Mouse (Mus musculus) hindbrain, embryonic 13.5 days (tissue): Measurements from ENCODE around the gene Gm20388. TPM values are rescaled to one million over a fixed set of nuclear protein-coding genes. Genes with fewer than 3 reads are reported as not detected.

ENCODE experiments used
- ATAC-seq: fragments of 200-750 bp; cut with Nextera tagmentation; 2 replicates; pipeline ENCODE4 v1.8.0; 2017; ENCODE audit warnings: moderate TSS enrichment; ENCODE audit not compliant: low FRiP score
- H3K27ac ChIP-seq: fragments of 300-500 bp; sonication (generic); 2 replicates; pipeline ENCODE4 v1.5.1; 2015; ENCODE audit warnings: inconsistent platforms, mild to moderate bottlenecking, moderate library complexity
- H3K27me3 ChIP-seq: fragments of 300-500 bp; sonication (generic); 2 replicates; pipeline ENCODE4 v1.6.1; 2015; ENCODE audit warnings: mild to moderate bottlenecking, inconsistent platforms
- H3K36me3 ChIP-seq: fragments of 300-500 bp; sonication (generic); 2 replicates; pipeline ENCODE4 v1.6.1; 2015; ENCODE audit warnings: mild to moderate bottlenecking, inconsistent platforms
- H3K4me1 ChIP-seq: fragments of 300-500 bp; sonication (generic); replicated peaks from 2 replicates; pipeline ENCODE4 v1.6.1; 2015; ENCODE audit warnings: inconsistent platforms
- H3K4me2 ChIP-seq: fragments of 300-500 bp; sonication (generic); 2 replicates; pipeline ENCODE4 v1.6.1; 2015; ENCODE audit warnings: inconsistent platforms, mild to moderate bottlenecking, moderate library complexity
- H3K4me3 ChIP-seq: fragments of 300-500 bp; sonication (generic); 2 replicates; pipeline ENCODE4 v1.5.1; 2015; ENCODE audit warnings: mild to moderate bottlenecking, inconsistent platforms
- H3K9ac ChIP-seq: fragments of 300-500 bp; sonication (generic); 2 replicates; pipeline ENCODE4 v1.6.1; 2015; ENCODE audit warnings: mild to moderate bottlenecking, inconsistent platforms
- H3K9me3 ChIP-seq: fragments of 300-500 bp; sonication (generic); 2 replicates; pipeline ENCODE4 v1.6.1; 2016; ENCODE audit warnings: inconsistent platforms
- WGBS: fragments of 180-500 bp; shearing (Covaris S2); methylation state at CpG from one replicate; pipeline ENCODE4 v1.1.7; 2015; 5-methylcytosine and 5-hydroxymethylcytosine counted together
- polyA plus RNA-seq: library from polyadenylated mRNA; unstranded; fragments of >200 nt; fragmentation: Nextera tagmentation; extraction: Ambion mirVana; gene quantifications from 2 replicates; pipeline ENCODE4 v1.2.1, GENCODE M21; 2015

The Gm20388 gene
- 1.9 and 4.1 TPM in 2 replicates for polyA plus RNA-seq

GRCm38 (mm10) chr8:119910547-119911257 lies at the start of gene Gm20388:
Gene Gm20388, plus strand, starts transcription at chr8:119910841.
- Histone ChIP-seq H3K36me3 (no peaks in the 10 kb centered on the region), H3K27ac (peak within 1 kb of the TSS; percentile 95), H3K4me1 (peaks cover 44% of the 10 kb centered on the region), H3K4me3 (peak within 1 kb of the TSS; percentile 86), H3K9ac (peak within 1 kb of the TSS; percentile 90), H3K4me2 (peak within 1 kb of the TSS; percentile 81), H3K9me3 (no peaks in the 10 kb centered on the region), H3K27me3 (peaks cover 3% of the 10 kb centered on the region; the same call in 1 of the 2 replicates)
- peak; percentile 95 for ATAC-seq
- under 1% methylated on average over 85 of the region's 97 CpGs for WGBS

- H3K36me3 ChIP-seq = no peaks in the 10 kb centered on the region
- H3K4me3 ChIP-seq = peak within 1 kb of the TSS; percentile 76
- H3K4me2 ChIP-seq = peak within 1 kb of the TSS; percentile 87
- H3K27me3 ChIP-seq = peaks cover 4% of the 10 kb centered on the region; the same call in 1 of the 2 replicates
- H3K9me3 ChIP-seq = no peaks in the 10 kb centered on the region
- H3K9ac ChIP-seq = peak within 1 kb of the TSS; percentile 88
- 2% methylated on average over 35 of the region's 35 CpGs for WGBS
- H3K27ac ChIP-seq = peak within 1 kb of the TSS; percentile 55; the same call in 1 of the 2 replicates
- H3K4me1 ChIP-seq = peaks cover 15% of the 10 kb centered on the region
- peak; percentile 96 for ATAC-seq
These were observed 48.8 kb upstream of the Gm20388 start, which contains the start of gene Klhl36 for GRCm38 (mm10) chr8:119861706-119862389. Gene Klhl36, plus strand, starts transcription at chr8:119862266.

GRCm38 (mm10) chr8:119862390-119862734 lies 48.3 kb upstream of the Gm20388 start:
- H3K9ac ChIP-seq = peak overlapping the region; percentile 88
- H3K27ac ChIP-seq = peak overlapping the region; percentile 55; the same call in 1 of the 2 replicates
- H3K27me3 ChIP-seq = peaks cover 4% of the 10 kb centered on the region; the same call in 1 of the 2 replicates
- H3K4me3 ChIP-seq = peak overlapping the region; percentile 76
- H3K4me2 ChIP-seq = peak overlapping the region; percentile 87
- H3K9me3 ChIP-seq = no peaks in the 10 kb centered on the region
- no peak for ATAC-seq
- peaks cover 15% of the 10 kb centered on the region for H3K4me1 ChIP-seq
- 2% methylated on average over 19 of the region's 19 CpGs for WGBS
- no peaks in the 10 kb centered on the region for H3K36me3 ChIP-seq

GRCm38 (mm10) chr8:119862749-119863148 lies 47.9 kb upstream of the Gm20388 start:
- Histone ChIP-seq H3K4me3 (peak overlapping the region; percentile 76), H3K36me3 (no peaks in the 10 kb centered on the region), H3K4me1 (peaks cover 15% of the 10 kb centered on the region), H3K27ac (peak overlapping the region; percentile 55; the same call in 1 of the 2 replicates), H3K4me2 (peak overlapping the region; percentile 87), H3K9ac (peak overlapping the region; percentile 88), H3K9me3 (no peaks in the 10 kb centered on the region), H3K27me3 (peaks cover 4% of the 10 kb centered on the region; the same call in 1 of the 2 replicates)
- 6% methylated on average over 6 of the region's 6 CpGs for WGBS
- no peak for ATAC-seq

- Histone ChIP-seq H3K27ac (no peak overlapping the region), H3K4me1 (no peaks in the 10 kb centered on the region), H3K4me3 (no peak overlapping the region), H3K9ac (no peak overlapping the region), H3K36me3 (peaks cover 49% of the 10 kb centered on the region), H3K9me3 (peaks cover 8% of the 10 kb centered on the region), H3K27me3 (no peaks in the 10 kb centered on the region), H3K4me2 (no peak overlapping the region)
- 83% methylated on average over 20 of the region's 20 CpGs for WGBS
- ATAC-seq = no peak
These were observed 41.0 kb upstream of the Gm20388 start for GRCm38 (mm10) chr8:119869616-119870015.

GRCm38 (mm10) chr8:119873181-119873580 lies 37.5 kb upstream of the Gm20388 start:
- H3K4me3 ChIP-seq = no peak overlapping the region
- ATAC-seq = no peak
- H3K36me3 ChIP-seq = peaks cover 78% of the 10 kb centered on the region
- 95% methylated on average over 1 of the region's 1 CpGs for WGBS
- H3K4me1 ChIP-seq = no peaks in the 10 kb centered on the region
- no peak overlapping the region for H3K4me2 ChIP-seq
- peaks cover 8% of the 10 kb centered on the region for H3K9me3 ChIP-seq
- H3K27me3 ChIP-seq = no peaks in the 10 kb centered on the region
- no peak overlapping the region for H3K9ac ChIP-seq
- H3K27ac ChIP-seq = no peak overlapping the region

- 67% methylated on average over 6 of the region's 6 CpGs for WGBS
These were observed 29.3 kb upstream of the Gm20388 start for GRCm38 (mm10) chr8:119881301-119881700.

GRCm38 (mm10) chr8:119881917-119882316 lies 28.7 kb upstream of the Gm20388 start:
- no peak overlapping the region for H3K9ac ChIP-seq
- H3K27ac ChIP-seq = no peak overlapping the region
- H3K4me3 ChIP-seq = no peak overlapping the region
- WGBS = 84% methylated on average over 8 of the region's 8 CpGs
- no peaks in the 10 kb centered on the region for H3K9me3 ChIP-seq
- H3K4me1 ChIP-seq = peaks cover 8% of the 10 kb centered on the region
- 0 out of 2 replicates have a peak, but pooled peaks cover 5% of the 10 kb centered on the region for H3K27me3 ChIP-seq
- peaks cover 18% of the 10 kb centered on the region for H3K36me3 ChIP-seq
- no peak for ATAC-seq
- H3K4me2 ChIP-seq = no peak overlapping the region

More at GRCm38 (mm10) chr8:119881301-119881700, 29.3 kb upstream of the Gm20388 start:
- Histone ChIP-seq H3K4me2 (no peak overlapping the region), H3K4me3 (no peak overlapping the region), H3K27me3 (0 out of 2 replicates have a peak, but pooled peaks cover 5% of the 10 kb centered on the region), H3K9ac (no peak overlapping the region), H3K36me3 (peaks cover 25% of the 10 kb centered on the region), H3K9me3 (no peaks in the 10 kb centered on the region), H3K4me1 (peaks cover 8% of the 10 kb centered on the region), H3K27ac (no peak overlapping the region)
- ATAC-seq = no peak

- Histone ChIP-seq H3K9ac (no peak overlapping the region), H3K4me2 (no peak overlapping the region), H3K36me3 (peaks cover 5% of the 10 kb centered on the region), H3K27me3 (0 out of 2 replicates have a peak, but pooled peaks cover 5% of the 10 kb centered on the region), H3K27ac (no peak overlapping the region), H3K4me3 (no peak overlapping the region), H3K4me1 (peaks cover 14% of the 10 kb centered on the region), H3K9me3 (no peaks in the 10 kb centered on the region)
- no peak for ATAC-seq
- 95% methylated on average over 7 of the region's 7 CpGs for WGBS
These were observed 27.4 kb upstream of the Gm20388 start for GRCm38 (mm10) chr8:119883281-119883680.

GRCm38 (mm10) chr8:119885612-119886011 lies 25.0 kb upstream of the Gm20388 start:
- Histone ChIP-seq H3K4me1 (peaks cover 14% of the 10 kb centered on the region), H3K27ac (0 out of 2 replicates have a peak overlapping the region, but pooled peaks have one; percentile 6), H3K4me3 (no peak overlapping the region), H3K4me2 (no peak overlapping the region), H3K9ac (no peak overlapping the region), H3K36me3 (no peaks in the 10 kb centered on the region), H3K9me3 (no peaks in the 10 kb centered on the region), H3K27me3 (0 out of 2 replicates have a peak, but pooled peaks cover 2% of the 10 kb centered on the region)
- 30% methylated on average over 3 of the region's 3 CpGs for WGBS
- 0 out of 2 replicates have a peak, but pooled peaks have one; percentile 28 for ATAC-seq

GRCm38 (mm10) chr8:119887130-119887529 lies 23.5 kb upstream of the Gm20388 start:
- 88% methylated on average over 3 of the region's 3 CpGs for WGBS
- ATAC-seq = no peak
- Histone ChIP-seq H3K9ac (no peak overlapping the region), H3K27ac (no peak overlapping the region), H3K4me2 (no peak overlapping the region), H3K36me3 (no peaks in the 10 kb centered on the region), H3K9me3 (no peaks in the 10 kb centered on the region), H3K4me1 (peaks cover 14% of the 10 kb centered on the region), H3K4me3 (no peak overlapping the region), H3K27me3 (no peaks in the 10 kb centered on the region)

- Histone ChIP-seq H3K4me2 (no peak overlapping the region), H3K9me3 (no peaks in the 10 kb centered on the region), H3K4me1 (peaks cover 14% of the 10 kb centered on the region), H3K27me3 (no peaks in the 10 kb centered on the region), H3K27ac (peak overlapping the region; percentile 9; the same call in 1 of the 2 replicates), H3K36me3 (no peaks in the 10 kb centered on the region), H3K4me3 (no peak overlapping the region), H3K9ac (no peak overlapping the region)
- WGBS = 54% methylated on average over 4 of the region's 4 CpGs
- no peak for ATAC-seq
These were observed 22.6 kb upstream of the Gm20388 start for GRCm38 (mm10) chr8:119888012-119888411.
